Mouse (Mus musculus) cerebellum, adult 9-10 months (tissue): ENCODE measurements around the gene Rnase13.
"Not testable (repeated sequence)": the region's sequence is repeated elsewhere in the genome, so short reads cannot be mapped to it uniquely, and the experiment has no call there.

Experiments
- DNase-seq: peaks from one replicate; pipeline ENCODE4 v3.0.0; 2022

The Rnase13 gene

DNA sequence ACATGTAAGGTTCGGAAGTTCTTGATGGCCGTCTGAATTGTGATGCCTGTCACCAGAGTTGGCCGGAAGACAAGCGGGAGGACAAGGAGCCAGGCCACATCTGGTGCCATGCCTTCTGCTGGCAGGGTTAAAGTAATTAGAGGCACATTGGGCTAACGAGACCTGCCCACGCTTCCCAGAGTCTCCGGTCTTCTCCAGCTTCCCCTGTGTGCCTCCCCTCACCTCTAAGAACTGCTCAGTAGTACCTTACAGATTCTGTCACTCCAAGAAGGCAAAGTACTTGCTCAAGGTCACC, at the start of gene Rnase13:
Gene Rnase13, minus strand, starts transcription at position 203 of the 295 bp plus-strand sequence.
- no peak for DNase-seq

DNA sequence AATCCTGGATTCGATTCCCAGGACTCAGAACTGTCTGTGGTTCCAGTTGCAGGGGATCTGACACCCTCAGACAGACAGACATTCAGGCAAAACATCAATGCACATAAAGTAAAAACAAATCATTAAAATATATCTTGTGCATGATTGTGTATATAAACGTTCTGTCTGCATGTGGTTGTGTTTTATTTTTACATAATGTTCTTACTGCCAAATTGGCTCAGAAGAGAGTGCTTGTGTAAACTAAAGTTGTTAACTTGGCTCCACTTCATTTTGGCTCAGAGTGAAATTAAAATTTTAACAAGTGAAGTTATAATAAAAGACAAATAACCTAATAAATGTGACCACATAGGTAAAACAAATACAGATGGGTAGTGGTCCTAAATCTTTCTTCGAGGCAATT, 44.8 kb upstream of the Rnase13 start:
- DNase-seq, result no peak

DNA sequence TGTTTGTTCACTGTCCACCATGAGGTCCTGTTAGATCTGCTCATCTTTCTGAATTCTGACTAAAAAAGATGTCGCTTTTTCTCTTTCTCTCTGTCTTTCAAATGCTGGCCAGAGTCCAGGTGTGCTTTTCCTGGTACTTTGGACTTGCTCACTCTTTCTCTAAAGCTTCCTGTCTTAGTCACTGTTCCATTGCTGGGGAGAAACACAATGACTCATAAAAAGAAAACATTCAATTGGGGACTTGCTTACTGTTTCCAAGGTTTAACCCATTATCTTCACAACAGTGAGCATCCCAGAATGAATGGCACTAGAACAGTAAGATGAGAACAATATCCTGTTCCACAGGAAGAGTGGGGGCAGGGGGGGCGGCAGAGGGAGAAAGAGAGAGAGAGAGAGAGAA, 37.7 kb upstream of the Rnase13 start:
- no peak for DNase-seq

DNA sequence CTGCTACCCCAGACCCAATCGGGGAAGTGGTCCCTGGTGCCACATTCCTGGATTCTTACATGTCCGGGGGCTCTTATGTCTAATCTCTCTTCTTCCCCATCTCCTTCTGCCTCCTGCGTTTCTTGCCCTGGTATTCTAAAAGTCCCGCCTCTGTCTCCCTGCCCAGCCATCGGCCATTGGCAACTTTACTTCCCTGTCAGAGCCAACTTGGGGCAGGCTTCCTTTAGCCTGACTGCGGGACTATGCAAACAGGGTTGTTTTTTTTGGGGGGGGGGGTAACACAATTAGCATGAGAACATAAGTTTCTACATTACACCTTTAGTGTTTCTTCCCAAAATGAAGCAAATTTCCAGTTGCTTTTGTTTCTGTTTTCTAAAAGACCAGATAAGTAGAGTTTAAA, 20.8 kb upstream of the Rnase13 start:
- no peak for DNase-seq

DNA sequence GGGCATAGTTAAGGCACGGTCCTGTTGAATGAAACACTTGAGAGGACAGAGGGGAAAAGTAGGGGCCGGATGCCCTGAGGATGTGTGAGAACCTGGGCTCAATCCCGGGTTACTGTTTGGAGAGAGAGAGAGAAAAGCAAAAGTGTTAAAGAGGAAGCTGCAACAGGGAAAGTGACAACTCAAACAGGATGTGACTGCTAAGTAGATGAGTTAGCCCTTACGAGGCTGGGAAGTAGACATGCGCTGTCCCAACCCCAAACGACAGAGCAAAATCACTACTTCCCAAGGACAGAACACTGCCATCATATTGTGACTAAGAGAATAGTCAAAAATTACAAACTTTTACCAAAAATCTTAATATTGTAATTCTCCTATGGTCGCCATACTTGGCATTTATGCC, 19.7 kb upstream of the Rnase13 start:
- DNase-seq, result no peak

DNA sequence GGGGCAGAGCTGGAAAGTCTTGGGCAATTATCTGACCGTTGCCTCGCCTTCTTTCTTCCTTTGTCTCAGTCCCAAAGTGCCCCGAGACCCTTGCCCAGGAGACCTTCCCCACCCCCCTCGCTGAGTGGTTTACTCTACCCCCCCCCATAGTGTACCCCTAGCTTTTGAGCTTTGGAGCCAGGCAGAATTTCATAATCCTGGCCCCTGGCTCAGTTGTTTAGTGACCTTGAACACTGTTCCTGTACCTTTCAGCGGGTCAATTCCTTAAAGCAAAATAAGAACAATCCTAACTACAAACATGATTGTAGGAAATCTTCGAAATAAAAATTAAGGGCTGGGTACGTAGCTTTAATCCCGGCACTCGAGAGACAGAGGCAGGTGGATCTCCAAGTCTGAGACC, 19.0 kb upstream of the Rnase13 start:
- DNase-seq, result no peak

DNA sequence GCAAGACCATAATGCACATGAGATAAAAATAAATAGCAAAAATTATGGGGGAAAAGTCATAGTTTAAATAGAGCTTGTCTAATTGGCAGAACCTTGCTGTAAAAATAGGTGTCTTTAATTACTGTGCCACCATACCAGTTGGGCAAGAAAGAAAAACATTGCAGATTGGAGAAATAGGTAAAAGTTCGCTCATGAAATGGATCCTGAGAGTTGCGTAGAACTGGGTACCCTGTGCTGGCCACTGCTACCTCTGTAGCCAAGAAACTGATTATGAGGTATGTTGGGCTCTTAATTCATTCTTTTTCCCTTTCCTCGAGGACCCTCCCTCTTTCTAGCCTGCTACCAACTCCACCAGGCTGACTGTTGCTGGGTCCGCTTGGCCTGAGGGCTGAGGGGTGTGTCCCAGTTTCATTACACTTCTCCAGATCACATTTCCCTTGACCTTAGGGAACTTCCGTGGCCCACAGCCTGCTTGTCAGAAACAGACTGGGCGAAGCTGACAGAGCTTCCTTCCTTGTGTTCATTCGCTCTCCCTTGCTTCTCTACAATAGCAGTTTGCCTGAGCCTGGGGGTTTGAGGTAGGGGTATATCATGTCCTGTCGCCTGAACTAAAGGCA, 18.5 kb upstream of the Rnase13 start:
- no peak for DNase-seq

DNA sequence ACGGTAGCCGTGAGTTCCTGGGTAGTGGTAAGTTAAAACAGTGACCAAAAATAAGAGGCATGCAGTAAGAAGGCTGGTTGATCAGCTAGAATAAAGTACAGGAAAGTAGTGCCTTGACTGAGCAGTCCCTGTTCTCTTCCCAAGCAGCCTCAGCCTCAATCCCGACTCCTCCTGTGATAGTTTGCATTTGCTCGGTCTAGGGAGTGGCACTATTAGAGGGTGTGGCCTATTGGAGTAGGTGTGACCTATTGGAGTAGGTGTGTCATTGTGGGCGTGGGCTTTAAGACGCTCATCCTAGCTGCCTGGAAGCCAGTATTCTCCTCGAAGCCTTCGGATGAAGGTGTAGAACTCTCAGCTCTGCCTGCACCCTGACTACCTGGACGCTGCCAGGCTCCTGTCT, 16.4 kb upstream of the Rnase13 start:
- DNase-seq, result no peak

DNA sequence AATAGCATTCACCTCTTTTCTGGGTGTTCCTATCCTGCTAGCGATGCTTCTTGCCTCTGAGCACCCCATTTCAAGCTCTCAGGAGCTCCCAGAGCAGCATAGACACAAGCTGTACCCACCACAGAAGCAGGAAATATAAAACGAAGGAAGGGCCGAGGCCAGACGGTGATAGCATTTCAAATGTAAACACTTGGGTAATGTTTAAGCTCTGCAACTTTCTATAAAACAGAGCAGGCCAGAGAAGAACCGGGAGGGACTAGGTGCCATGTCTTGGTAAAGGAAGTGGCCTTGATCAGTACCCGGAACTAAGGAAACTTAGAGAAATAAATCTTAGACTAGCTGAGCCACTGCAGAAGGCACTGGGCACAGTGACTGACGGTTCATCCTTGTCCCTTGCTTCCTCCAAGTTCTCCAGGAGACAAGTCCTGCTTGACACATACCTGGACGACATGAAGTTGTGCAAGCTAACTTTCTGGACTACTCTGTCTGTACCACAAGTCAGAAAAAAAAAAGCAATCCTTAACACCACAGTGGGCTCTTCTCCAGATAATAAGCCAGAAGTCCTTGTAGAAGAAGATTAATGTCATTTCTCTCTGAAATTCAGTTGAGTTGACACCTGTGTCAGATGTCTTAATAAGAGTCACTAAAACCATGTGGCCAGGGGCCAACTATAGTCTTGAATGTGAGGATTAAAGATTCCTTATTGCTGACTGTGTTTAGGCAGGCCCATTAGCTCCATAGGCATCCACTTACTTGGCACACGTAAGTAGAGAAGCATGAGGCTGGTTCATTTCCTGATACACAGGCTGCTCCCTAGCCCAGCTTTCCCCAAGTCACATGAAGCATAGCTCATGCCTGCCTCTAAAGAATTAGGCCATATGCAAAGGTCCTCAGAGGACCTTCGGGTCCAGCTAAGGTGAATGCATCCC, 9.8 kb upstream of the Rnase13 start:
- no peak for DNase-seq

DNA sequence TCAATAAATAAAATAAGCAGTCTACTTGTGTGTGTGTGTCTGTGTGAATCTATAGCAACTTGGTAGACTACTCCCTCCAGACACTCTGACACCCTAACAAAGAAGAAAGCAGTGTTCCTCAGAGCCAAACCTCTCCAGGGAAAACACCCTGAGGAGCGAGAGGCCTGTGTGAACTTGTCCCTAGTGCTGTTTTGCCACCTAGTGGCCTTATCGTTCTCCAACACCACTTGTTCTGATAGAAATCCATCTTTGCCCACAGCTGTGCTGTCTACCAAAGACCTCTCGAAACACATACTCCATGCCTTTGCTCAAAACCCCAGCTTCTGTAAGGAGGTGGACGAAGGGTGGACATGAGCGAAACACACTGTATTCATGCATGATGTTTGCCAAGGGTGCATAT, 8.3 kb upstream of the Rnase13 start:
- peak; percentile 54 for DNase-seq

DNA sequence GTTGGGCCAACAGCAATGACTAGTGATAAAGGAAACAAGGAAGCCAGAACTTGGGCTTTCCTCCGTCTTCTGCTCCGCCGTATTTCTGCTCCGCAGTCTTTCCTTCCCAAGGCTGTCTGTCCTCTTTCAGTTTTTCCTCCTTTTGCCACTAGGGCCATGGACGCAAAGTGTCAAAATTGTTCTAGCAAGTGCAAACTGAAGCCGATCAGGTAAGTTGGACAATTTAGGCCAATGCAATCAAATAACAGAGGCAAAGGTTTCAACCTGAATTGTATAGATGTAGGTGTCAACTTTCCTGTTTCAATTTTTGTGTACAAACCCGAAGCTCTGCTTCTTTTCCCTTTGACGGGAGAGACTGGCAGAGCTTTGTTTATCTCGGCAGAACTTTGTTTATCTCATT, 7.4 kb upstream of the Rnase13 start:
- no peak for DNase-seq

DNA sequence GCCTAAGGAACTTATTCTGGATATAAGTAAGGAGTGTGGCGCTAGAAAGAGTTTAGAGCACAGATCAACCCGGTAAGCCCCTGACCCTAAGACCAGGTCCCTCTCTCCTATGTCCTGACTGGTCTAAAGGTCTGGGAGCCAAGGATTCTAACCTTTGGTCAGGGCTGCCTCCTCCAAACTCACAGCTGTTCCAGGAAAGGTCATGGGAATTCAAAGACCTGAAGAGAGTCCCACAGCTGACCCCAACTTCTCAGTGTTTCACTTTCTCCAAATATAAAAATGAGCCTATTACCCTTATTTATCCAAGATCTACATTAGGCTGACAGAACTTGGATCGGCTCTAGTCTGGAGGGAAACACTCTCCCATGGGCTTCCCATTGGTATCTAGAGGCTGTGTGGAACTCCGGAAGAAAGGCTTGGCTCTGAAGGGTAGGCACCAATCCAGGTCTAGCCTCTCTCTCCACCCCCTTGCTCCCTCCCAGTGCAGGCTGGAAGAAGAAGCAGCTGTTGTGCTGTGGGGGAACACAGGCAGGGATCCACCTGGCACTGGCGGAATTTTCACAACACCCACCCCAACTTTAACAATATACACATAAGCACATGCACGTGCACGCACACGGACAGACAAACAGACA, 6.9 kb upstream of the Rnase13 start:
- no peak for DNase-seq

DNA sequence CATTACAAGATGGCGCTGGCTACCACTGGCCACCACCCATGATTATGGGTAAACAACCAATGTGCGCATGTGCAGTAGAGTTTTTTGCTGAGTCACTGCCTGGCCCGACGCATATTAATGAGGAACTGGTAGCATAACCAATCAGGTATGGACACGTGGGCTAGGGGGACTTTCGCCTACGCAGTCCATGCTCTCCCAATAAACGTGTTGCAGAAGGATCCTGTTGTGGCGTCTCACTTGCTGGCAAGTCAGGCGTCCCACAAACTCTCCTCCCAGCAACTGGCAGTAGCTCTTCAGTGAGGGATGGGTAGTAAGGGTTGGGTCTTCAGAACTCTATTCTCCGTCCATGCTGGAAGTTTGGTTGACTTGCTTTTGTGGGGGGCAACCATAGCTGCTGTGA, 4.4 kb upstream of the Rnase13 start:
- DNase-seq, result not testable (repeated sequence)

DNA sequence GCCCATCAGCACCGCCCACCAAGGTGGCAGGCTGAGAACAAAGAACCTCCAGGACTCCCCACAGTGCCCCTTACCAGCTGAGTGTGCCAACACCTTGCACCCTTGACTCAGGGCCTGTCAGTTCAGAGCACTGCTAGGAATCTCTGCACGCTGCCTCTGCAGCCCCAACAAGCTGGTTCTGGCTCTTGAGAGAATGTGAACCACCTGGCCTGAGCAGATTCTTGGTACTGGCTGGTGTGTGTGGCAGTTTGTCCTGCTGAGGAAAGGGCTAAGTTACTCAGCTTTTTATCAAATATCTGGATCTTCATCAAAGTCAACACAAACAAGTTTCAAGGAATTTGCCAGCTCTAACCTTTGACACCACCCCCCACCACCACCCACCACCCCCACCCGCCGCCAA, 919 bp upstream of the Rnase13 start:
- DNase-seq, result no peak

DNA sequence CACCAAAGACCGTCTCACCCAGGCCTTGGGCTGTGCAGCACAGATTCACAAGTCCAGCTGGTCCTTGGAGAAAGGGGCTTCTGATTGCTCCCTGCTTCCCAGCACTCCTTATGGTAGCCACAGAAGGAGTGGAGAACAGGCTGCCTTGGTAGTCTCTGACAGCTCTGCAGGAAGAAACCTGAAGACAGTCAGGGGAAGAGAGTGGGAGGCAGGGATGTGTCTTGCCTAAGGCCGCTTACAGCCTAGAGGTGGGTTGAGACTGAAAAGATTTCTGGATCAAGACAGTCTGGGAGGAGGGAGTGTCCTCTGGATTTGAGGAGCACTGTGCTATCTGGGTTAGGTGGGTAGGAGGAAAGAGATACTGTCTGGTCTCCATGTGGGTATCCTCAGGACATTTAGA, 337 bp upstream of the Rnase13 start:
- DNase-seq, result no peak

DNA sequence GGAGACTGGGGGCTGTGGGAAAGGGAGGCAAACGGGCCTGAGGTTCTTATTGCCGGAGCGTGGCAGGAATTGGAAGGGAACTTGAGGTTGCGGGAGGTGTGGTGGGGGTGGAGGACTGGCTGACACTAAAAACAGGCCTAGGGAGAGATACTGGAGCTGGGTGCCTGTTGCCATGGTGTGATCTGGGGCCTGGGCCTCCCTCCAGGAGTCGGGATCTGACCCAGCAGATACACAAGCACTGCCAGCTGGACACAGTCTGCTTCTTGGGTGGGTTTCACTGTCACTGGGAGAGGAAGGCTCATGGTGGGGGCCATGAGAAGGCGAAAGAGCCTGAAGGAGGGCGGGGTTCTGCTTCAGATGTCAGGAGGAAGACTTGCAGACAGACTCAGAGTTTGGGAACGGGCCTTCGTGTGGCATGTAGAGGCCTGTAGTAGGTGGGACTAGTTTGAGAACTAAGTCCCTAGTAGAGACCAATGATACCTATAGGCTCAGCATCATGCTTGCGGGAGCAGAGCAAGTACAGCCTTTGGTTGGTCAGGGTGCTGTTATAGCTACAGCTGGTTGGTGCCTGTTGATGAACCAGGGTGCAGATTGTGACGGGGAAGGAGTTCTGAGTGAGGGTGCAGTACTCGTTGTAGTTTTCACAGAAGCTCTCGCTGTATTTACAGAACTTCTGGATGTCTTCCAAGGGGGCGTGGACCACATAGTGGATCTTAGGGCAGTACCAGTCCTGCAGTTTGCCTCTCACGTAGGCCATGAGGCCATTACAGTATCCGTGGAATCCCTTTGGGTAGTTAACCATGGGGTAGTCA, 608 bp downstream of the Rnase13 start:
- DNase-seq, result no peak

DNA sequence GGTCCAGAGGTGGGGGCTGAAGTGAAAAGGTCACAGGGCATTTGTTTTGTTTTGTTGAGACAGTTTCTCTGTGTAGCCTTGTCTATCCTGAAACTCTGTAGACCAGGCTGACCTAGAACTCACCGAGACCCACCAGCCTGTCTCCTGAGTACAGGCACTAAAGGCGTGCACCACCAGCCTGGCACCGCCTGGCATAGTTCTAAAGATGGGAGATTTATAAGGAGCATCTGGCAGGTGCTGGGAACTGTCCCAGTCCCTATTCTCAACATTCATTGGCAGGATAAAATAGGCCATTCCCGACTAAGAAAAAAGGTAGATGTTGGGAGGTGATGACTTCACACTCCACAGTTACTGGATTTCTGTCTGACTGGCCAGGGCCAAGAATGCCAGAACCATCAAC, 3.6 kb downstream of the Rnase13 start:
- DNase-seq, result no peak

DNA sequence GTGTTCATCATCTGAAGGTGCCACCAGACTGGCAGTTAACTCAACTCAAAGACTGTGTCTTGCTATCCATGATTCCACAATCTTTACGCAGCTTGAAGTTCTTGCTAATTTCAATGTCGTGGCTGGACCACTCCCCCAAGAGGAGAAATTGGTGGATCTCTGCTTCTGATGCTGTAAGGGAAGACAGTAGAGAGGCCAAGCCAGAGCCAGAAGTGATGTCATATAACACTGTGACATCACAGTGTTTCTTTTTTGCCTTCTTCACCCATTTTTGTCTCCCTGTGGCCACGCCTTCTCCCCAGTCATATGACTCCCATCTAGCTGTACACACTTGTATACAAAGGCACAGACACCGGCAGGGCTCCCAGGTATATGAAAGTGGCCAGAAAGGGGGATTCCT, 4.4 kb downstream of the Rnase13 start, which contains the start of gene Tppp2:
Gene Tppp2, plus strand, starts transcription at position 301 of the 400 bp plus-strand sequence.
- DNase-seq, result no peak

DNA sequence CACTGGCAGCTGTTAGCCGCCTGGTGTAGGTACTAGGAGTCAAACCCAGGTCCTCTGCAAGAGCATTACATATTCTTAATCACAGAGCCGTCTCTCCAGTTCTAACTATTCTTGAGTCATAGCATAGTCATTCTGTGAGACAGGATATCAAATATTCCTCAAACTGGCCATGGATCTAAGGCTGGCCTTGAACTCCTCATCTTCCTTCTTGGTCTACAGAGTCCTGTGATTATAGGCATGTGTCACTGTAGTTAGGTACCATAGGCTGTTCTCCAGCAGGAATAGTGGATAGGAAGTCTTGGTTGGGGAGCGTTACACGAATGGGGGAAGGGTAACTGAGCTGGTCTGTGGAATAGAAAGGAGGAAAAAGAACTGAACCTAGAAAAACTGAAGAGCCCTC, 6.0 kb downstream of the Rnase13 start:
- no peak for DNase-seq

DNA sequence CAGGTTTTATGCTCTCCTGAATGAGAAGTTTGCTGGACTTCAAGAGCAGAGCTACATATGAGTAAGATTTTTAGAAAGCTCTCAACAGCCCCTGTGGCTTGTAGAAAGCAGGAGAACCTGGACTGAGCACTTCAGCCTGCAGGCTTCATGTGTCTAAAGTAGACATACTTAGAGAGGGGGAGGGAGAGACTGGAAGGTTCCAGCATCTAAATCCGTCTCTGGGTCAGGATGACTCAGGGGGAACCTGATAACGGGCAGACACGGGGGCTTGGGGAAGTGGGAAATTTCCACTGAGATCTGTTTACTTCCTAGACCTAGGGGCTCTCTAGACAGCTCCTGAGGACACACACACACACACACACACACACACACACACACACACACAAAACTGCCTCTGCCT, 7.5 kb downstream of the Rnase13 start:
- no peak for DNase-seq

DNA sequence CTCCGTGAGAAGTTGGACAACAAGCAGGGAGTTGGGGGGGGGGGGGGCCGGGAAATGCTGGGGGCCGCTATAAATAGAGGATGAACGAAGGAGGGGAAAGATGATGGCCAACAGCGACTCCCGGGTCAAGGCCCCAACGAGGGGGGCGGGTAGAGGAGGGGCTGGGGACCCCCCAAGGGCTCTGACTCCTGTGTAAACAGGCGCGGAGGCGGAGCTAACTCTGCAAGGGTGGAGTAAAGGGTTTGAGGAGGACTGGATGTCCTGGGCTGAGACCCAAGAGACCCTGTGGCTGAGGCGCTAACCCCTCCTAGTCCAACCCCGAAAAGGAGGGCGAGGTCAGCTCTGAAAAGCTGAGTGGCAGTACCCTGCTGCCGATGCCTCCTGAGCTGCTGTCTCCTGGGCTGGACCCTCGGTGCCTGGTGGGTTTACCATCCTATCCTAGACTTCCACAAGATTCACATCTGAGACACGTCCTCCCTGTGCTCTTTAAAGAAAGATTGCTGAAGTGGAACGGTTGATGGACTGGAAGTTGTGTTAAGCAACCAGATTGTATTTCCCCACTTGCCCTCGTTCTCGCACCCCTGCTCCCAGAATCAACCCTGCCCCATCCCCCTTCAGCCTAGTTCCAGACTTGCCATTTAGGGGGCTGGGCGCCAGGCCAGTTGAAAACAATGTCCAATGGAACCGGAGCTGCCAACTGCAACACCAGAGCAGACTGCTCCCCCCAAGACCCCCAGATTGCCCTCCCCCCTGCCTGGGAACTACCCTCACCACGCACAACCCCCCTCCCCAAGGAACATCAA, 8.4 kb downstream of the Rnase13 start, which contains the start of gene Ndrg2:
Gene Ndrg2, minus strand, starts transcription at position 199 of the 803 bp plus-strand sequence.
- peak; percentile 70 for DNase-seq
